Mouse (Mus musculus) telencephalon, adult 2 months (tissue): ENCODE measurements around the gene Apod.
A peak's percentile ranks its signal among the peaks of the same experiment; 100 is the strongest.
"Not testable (repeated sequence)": the region's sequence is repeated elsewhere in the genome, so short reads cannot be mapped to it uniquely, and the experiment has no call there.

ENCODE experiments used
- DNase-seq: peaks from one replicate; pipeline ENCODE4 v3.0.0-alpha.2; 2011; ENCODE audit warnings: low read depth, low spot score

Apod gene

DNA sequence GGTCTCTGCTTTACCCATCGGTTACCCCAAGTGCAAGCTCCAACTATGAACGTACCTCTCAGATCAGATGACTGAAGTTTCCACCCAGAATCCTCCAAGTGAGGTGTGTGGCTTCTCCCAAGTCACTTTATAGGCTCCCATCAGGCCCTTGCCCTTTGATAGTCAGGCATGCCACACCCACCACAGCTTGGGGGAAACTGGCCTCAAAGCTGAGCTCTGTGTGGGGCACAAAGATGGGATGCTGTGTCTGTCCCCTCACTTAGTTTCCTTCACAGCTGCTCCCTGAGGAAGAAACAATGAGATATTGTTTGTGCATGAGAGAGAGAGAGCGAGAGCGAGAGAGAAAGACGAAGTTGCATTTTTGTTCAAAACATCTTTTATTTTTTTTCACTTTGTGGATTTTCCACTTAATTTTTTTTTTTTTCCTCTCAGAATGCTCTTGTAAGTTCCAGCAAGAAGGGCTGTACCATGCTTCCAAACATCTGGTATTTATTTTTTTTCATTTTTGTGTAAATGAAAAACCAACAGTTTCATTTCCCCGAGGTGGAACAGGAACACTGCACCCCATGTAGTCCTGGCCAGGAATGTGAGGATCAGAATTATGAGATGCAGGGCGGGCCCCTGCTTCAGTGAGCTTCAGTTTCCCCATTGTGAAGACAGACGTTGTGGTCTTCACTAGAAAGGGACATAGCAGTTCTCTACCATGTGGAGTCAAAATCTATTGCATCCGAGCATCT lies at the start of gene Apod:
Gene Apod, minus strand, starts transcription at position 312 of the 737 bp plus-strand sequence.
- DNase-seq, result peak; percentile 53

DNA sequence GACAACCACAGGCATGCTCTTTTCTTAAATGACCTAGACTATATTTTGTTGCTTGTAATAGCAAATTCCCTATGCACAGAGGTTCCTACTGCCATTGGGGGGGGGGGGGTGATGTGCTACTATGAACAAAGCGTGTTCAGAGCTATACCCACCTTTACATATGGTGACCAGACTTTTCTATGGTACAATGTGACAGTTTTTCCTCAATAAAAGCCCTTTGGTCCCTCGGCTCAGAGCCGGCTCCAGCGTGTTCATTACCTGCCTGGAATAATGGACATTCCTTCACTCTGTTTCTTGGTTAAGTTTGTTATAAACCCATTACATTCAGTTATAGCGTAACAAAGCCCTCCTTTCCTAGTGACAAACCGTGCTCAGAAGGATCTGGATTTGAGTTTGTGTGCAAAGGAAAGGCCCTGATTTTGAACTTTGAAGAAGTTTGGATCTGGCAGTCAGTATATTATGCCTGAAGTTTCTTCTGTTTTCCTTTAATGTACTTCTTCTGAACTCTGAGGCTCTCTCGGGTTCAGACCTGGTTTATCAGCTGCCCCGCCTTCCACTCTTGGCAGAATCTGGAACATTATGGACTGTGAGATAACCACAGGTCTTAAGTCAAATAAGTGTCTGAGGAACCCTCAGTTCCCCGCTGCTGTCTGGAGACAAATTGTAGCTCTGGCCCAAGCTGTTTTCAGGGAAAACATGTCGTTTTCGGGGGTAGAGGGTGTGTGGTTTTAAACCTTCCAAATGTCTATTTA lies 49.3 kb upstream of the Apod start:
- DNase-seq, result no peak

DNA sequence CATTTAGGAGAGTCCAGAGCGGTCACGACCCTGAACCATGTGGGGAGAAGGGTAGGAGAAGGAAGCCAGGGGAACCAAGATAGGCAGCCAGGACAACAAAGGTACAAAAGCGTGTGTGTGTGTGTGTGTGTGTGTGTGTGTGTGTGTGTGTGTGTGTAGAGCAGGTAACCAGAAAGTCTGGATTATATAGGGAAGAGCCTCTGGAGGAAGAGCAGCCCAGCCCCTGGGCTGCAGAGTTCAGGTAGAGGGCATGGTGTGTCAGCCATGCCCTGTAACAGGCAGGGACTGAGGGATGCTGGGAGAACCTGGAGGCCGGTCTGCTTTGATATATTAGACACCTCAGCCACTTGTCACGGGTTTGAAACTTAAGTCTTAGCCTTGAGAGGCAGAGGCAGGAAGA lies 44.9 kb upstream of the Apod start:
- no peak for DNase-seq

DNA sequence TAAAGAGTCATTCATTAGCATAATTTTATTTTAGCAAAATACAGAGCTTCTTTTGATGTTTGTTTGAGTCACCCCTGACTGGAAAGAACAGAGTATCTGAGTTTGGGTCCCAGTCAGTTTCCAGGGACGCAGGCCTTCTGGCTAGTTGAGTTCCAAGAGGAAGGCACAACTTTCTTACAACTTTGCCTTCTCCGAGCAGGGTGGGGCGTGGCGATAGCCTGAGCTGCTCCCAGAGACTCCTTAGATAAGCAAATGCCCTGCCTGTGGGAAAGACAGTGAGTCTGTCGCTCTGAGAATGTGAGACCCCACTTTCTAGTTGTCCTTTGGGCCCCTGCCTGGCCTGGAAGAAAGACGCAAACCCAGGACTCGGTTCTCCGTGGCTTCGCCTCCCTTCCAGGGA lies 44.4 kb upstream of the Apod start:
- no peak for DNase-seq

DNA sequence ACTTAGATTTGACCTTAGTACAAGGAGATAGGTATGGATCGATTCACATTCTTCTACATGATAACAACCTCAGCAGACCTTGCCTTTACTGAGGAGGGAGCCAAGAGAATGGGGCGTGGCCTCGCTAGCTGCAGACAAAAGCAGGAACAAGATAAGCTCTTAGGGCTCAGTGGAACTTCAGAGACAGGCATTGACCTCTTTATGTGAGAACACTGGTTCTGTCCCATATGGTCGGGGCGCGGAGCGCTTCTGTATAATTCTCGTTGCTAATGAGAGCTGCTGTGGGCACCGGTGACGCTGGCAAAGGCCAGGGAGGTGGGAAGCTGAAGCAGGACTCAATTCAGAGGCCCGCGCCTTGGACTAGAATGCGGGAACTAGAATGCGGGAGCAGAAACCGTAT lies 44.0 kb upstream of the Apod start:
- no peak for DNase-seq

DNA sequence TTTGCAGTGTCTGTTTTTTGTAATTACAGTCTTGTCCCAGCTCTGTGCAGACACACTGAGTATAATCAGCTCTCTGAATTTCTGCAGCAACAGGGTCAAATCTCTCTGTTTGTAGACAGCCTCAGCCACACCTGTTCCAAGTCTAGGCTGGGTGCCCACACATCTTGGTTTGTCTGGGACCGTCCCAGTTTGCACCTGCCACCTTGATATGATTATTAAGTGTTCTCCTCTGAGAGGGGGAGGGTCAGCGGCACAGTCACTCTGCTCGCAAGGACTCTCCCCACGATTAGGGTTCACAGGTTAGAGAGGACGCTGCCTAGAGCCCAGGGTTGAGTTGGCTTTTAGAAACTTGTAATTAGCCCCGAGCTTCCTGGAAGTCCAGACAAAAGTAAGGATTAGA lies 41.3 kb upstream of the Apod start:
- no peak for DNase-seq

DNA sequence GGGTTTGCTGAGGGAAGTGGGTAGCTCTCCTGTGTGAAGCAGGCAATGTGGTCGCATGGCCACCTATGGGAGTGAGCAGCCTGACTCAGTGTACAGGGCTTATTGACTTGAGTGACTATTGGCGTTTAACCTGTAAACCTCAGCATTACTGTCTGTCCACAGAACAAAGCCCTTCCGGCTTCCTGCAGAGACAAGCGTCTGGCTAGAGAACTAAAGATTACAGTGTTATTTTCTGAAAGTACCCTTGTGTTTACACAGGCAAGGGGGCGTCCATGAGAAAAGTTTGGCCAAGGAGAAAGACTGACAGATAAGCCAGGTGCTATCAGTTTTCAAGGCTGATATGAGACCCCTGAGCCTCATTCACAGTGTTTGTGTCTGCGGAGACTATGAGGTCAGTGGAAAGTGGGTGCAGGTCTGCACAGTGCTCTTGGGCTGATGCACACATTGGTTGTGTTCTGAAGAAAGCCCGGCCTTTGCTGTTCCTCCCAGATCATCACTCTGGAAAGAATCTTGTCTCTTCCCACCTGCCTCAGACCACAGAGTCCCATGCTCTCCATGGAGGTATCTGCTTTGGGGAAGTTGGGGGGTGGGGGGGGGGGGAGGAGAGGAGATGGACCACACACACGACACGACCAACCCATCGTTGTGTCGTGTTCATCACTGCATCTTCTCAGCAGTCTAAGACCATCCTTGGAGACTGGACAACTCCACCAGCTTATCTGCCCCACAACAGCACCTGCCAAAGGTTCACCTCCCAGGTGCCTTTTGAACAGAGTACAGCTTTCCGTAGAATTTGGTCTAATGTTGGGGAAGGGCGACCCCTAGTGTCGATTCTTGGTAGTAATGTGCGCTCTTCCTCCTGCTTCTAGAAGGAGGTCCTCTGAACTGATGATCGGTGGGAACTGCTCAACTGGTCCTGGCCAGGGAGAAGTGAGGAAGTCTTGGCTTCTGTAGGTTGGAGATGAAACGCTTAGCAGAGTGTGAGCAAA lies 40.0 kb upstream of the Apod start:
- DNase-seq, result peak; percentile 27

DNA sequence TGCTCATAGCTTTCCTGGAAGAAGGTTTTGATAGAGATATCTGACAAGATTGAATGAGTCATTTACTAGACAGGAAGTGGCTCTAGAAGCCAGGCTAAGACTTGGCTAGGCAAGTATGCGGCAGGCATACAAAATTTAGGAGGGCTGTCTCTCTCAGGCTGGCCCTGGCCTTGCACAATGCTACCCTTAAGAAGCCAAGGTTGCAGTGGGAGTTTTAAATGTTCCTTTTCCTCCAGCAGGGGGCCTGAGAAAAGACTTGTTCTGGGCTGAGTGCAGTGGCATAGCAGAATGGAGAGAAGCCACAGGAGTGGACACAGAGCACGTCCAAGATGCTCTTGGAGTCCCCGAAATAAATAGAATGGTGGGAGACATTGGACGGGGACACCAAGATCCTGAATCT lies 38.4 kb upstream of the Apod start:
- DNase-seq, result no peak

DNA sequence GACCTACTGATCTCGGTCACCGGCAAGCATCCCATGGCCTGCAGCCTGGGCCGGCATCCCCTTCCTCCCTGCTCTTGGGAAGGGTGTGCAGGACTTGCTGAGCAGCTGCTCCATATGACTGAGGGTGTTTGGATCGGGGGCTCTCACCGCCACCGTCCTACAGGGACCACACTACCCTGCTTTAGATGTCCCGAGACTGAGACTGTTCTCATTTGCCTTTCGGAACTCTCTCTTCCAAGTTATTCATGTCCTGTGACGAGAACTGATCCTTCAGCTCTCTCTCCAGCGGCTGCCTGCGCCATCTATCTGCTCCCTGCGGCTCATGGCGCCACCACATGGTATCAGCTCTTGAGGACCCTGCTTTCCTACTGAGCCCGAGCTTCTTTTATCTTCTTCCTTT lies 33.0 kb upstream of the Apod start:
- DNase-seq, result peak; percentile 48

DNA sequence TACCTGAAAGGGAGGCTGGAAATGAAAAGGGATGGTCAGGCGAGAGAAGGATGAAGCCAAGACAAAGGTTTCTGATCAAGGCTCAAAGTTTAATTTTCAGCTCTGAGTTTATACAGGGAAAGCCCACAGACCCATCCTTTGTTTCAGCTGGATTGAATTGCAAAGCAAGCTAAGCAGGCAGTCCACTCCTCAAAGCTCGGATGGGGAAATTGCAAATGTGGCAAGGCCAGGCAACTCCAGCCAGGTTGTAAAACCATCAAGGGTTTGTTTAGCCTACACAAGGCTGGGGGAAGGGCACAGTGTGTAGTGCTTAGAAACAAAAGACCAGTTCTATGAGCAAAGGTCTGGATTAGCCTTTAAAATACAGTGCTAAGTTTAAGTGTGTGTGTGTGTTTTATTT lies 28.4 kb upstream of the Apod start:
- no peak for DNase-seq

DNA sequence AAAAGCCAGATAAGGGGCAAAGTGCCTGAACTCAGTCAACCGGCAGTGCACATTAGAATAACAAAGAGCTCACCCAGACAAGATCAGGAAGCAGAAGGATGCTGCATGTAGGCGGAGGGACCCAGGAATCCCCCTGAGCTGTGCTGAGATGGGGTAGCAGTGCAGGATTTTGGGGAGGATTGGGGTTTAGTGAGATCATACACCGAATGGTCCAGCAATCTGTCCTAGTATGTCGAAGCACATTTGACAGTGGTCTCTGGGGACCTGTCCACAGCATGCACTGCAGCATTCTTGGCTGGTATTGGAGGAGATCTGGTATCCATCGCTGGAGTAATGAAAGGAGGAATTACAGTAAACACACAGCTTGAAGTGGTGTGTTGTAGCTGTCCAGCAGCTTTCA lies 27.9 kb upstream of the Apod start:
- DNase-seq, result no peak

DNA sequence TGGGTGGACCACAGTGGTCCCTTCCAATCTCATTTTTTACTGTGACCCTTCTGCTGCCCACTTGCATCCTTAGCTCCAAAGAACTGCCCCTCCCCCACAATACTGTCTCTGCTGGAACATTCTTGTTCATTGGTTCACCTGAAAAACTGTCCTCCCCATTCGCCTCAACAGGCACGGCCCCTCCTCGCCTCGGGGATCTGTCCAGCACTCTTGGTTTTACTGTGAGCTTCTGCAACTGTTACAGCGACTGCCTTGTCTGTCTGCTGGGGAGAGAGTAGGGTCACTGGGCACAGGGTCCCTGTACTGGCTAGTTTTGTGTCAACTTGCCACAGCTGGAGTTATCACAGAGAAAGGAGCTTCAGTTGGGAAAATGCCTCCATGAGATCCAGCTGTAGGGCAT lies 24.7 kb upstream of the Apod start:
- DNase-seq, result no peak

DNA sequence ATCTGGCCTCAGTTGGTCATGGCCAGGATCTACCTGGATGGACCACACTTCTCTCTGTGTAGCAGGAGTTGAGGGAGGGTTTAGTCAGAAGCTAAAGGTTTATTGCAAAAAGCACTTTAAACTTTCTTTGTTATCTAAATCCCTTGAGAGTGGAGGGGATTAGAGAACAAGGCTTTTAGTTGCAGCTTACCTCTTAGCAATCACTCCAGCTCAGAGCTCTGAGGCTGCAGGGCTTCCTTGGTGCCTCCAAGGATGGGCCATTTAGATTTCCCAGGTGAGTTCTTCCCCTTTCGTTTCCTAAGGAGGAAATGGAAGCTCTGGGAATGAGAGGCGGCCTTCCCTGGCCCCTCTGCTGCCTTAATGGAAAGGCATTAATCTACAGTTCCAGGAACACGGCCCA lies 23.3 kb upstream of the Apod start:
- no peak for DNase-seq

DNA sequence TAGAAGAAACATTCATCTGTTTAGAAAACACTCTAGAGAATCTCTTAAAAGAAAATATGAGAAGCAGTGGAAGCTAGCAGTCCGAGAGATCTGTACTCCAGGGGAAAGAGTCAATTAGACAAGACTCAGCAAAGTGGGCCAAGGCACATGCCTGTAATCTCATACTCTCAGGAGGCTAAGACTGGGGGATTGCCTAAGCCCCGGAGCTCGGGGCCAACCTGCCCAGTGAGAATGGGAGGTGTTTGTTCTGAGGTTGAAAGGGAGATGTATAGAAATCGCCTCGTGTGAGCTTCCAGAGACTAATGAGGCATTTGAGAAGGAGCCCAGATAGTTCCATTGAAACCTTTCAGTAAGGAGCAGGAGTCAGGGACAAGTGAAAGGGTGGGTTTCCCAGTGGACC lies 20.2 kb upstream of the Apod start:
- no peak for DNase-seq

DNA sequence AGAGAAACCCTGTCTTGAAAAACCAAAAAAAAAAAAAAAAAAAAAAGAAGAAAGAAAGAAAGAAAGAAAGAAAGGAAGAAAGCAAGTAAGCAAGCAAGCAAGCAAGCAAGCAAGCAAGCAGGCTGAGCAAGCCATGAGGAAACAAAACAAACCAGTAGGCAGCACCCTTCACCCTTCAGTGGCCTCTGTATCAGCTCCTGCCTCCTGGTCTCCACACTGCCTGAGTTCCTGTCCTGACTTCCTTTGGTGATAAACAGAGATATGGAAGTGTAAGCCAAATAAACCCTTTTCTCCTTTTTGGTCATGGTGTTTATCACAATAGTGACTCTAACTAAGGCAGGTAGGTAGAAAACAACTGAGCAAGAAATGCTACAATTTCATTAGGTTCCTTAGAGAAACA lies 18.0 kb upstream of the Apod start:
- DNase-seq, result no peak

DNA sequence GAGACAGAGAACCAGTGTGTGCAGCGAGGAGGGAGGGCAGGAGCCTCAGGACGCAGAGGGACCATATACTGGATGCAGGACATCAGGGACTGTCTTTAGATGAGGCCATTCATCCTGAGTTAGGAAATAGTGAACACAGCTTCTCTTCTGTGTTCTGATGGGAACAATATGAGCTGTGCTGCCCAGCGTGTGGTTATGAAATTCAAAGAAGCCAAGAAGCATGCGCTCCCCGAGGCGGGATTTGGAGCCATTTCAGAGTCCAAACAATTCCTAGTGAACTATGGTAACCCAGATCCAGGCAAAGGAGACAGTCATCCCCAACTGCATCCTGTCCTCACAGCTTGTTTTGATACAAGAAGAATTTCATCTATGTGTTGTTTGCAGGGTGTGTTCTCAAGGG lies 16.4 kb upstream of the Apod start:
- DNase-seq, result not testable (repeated sequence)

DNA sequence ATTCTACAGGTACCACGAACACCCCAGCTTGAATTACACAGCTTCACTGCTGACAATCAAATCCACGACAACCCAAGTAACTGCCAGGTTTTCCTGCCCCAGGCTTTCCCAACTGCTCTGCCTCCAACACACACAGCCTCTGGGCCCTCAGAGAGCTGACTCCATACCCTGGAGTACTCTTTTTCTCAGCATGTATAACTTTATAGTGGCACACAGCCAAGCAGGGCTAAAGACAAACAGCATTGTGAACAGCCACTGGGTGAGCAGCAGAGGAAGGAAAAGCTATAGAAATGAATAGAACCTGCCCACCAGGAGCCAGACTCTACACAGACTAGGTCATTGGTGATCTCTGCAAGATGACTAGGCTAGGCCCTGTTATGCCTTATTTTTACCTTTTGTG lies 15.1 kb upstream of the Apod start:
- DNase-seq, result no peak

DNA sequence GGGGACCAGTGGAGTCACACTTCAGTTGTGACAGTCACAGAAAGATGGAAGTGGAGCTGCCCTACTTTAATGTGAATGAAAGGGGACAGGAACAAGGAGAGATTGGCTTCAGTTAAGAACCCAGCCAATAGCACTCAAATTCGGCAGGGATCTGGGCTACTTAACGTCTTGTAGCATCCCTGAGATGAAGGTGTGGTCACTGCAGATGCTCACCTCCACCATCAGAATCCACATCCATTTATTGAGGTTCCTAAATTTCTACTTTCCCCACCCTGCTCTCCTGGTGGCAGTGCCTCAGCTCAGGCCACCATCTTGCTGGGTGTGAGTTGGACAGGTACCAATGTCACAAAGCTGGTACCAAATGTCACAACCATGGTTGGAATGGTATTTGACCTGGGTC lies 13.3 kb upstream of the Apod start:
- DNase-seq, result no peak

DNA sequence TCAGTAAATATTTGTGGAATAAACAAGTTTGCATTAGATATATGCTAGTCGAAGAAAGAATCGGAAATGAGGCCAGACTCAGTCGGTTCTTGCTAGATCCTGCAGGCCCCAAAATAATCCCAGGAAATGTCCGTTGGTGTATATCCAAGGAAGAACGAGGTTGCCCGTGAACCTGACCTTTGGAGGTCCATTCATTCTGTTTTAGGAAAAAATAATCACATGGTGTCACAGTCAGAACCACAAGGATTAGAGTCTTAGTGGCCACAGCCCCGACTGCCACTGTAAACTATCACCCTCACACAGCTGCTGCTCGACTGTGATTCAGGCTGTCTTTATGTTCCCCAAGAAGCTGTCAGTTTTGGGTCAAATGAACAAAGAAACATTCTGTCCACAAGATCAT lies 12.8 kb upstream of the Apod start:
- no peak for DNase-seq

DNA sequence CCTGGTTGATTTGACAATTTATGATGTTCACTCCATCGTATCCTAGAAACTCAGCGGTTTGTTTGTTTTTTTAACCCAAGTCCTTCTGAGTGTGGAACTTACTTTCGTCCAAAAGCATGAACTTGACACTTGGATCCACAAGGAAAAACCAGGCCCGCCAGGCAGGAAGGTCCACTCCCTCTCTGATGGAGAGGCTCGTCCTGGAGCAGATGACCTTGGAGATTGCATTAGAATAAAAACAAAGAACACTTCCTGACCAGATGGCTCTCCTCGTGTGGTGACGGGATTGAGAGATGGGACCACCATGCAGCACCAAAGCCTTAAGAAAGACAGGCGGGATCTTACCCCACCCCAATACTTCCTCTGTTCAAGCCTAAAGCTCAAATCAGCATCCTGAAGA lies 12.1 kb upstream of the Apod start:
- no peak for DNase-seq

DNA sequence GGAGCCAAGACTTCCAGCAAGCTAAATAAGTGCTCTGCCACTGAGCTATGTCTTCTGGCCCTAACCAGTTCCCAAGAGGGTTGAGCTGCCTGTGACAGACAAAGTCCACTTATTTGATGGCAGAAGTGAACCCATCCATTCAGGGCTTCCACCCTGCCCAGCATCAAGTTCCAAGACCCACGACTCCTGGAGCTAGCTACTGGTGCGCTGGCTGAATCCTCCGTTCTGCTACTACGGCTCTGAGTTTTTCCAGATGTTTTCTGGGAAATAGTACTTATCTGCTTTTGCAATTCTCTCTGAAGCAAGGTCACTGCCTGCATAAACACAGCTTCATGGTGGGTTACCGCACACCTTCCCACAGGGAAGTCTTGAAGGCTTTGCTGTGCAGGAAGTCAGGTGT lies 11.4 kb upstream of the Apod start:
- DNase-seq, result no peak

DNA sequence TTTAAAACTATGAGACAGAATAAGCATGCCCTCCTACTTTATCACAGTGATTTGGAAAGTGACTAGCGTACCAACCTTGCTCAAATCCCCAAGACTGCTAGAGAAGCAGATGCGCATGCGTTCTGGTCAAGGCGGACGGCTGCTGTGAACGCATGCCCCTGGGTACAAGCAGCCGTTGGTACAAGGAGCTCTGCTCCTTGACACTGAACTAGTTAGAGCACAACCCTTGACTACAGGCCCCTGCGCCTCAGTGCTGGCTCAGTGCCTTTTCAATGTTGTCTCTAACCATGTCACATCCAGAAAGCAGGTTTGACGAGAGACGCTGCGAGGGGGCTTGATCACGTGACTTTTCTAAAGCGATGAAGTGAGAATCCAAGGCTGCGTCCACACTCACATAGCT lies 10.5 kb upstream of the Apod start:
- DNase-seq, result no peak
